Mouse (Mus musculus) gastrocnemius, adult 2 months (tissue): ENCODE data around the gene Klc1. TPM values are rescaled to one million over a fixed set of nuclear protein-coding genes. Genes with fewer than 3 reads are reported as not detected.

ENCODE experiments used
- DNase-seq: peaks from one replicate; pipeline ENCODE4 v3.0.0; 2022
- H3K27ac ChIP-seq: fragments of 200-600 bp; 2 replicates; pipeline ENCODE4 v1.8.1; 2022; ENCODE audit warnings: mild to moderate bottlenecking
- H3K4me3 ChIP-seq: fragments of 200-600 bp; 2 replicates; pipeline ENCODE4 v1.8.1; 2022; ENCODE audit warnings: mild to moderate bottlenecking, moderate library complexity
- CTCF ChIP-seq: fragments of 200-600 bp; IDR thresholded peaks from 2 replicates; pipeline ENCODE4 v1.8.1; 2022; ENCODE audit warnings: antibody characterized with exemption, mild to moderate bottlenecking, moderate library complexity
- intact Hi-C: fragments of 180-260 bp; cut with DNase I; formaldehyde crosslinking; loops from one replicate; pipeline ENCODE4 v1.15.1; 2025
- total RNA-seq, 2 experiments: library from RNA; stranded (reverse); gene quantifications; 2 replicates each; pipeline ENCODE4 v1.2.3; 2021

Klc1 gene
- total RNA-seq, 2 experiments from 2014 or later: 61.5 to 75.9 TPM

GRCm38 (mm10) chr12:111747421-111747820 is 11.2 kb upstream of the Klc1 start:
- intact Hi-C loops: loop anchor here (10.0 kb wide), 1 partner anchor 207 kb away; no protein-coding TSS in a partner anchor
- Histone ChIP-seq H3K27ac (no peak overlapping the region), H3K4me3 (no peak overlapping the region)
- no peak for TF ChIP-seq CTCF
- no peak for DNase-seq

DNA sequence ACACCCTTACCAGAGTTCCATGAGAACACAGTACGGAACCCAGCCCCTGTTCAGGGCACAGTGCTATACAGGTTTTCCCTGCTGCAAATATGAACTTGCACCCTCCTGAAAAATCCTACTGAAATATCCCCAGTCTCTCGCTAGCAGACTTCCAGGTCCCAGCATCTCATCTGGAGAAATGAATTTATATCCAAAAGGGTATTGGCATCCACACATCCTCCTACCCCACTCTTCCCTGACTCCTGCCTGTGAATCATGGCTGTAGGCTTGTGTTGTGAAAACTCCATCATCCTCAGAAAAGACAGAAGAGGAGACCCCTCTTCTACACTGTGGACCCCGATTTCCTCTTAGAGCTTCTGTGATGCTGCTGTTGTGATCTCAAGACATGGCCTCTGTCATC is 7.9 kb upstream of the Klc1 start:
- no peak for TF ChIP-seq CTCF
- intact Hi-C loops: no loop called here
- no peak overlapping the region for H3K27ac ChIP-seq
- H3K4me3 ChIP-seq: no peak overlapping the region
- no peak for DNase-seq

- no peak overlapping the region for H3K4me3 ChIP-seq
- intact Hi-C loops: no loop called here
- H3K27ac ChIP-seq: peak overlapping the region; percentile 48
- no peak for TF ChIP-seq CTCF
- no peak for DNase-seq
These were observed 6.2 kb upstream of the Klc1 start for GRCm38 (mm10) chr12:111752491-111752890.

DNA sequence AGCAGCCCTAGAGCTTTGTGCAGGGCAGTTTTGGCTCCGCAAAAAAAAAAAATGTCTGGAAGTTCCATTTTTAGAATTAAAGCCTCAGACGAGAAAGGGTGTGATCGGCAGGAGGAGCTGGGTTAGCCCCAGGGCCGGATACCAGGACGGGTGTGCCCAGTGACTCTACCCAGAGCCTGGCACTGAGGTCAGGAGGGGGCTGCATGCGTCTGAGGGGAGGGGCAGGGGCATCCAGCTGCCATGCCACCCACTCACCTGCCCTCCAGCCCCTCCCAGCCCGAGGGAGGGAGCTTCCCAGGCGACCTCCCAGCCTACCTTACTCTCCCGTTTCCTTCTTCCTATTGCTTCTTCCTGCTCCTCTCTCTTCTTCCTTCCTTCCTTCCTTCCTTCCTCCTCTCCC is 5.3 kb upstream of the Klc1 start:
- peak overlapping the region; percentile 48 for H3K27ac ChIP-seq
- TF ChIP-seq CTCF: no peak
- DNase-seq: no peak
- peak overlapping the region; percentile 43 for H3K4me3 ChIP-seq
- intact Hi-C loops: no loop called here

DNA sequence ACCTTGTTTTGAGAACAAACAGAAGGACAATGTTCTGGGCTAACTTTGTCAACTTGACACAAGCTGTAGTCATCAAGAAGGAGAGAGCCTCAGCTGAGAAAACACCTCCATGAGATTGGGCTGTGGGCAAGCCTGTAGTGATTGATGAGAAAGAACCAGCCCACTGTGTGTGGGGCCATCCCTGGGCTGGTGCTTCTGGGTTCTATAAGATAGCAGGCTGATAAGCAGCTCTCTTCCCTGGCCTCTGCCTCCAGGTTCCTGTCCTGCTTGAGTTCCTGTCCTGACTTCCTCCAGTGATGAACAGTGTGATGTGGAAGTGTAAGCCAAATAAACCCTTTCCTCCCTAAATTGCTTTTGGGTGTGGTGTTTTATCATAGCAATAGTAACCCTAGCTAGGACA is 3.9 kb upstream of the Klc1 start:
- no peak overlapping the region for H3K4me3 ChIP-seq
- no peak for TF ChIP-seq CTCF
- 0 out of 2 replicates have a peak overlapping the region, but pooled peaks have one; percentile 9 for H3K27ac ChIP-seq
- intact Hi-C loops: loop anchor here (5.0 kb wide), 1 partner anchor 38 kb away; no protein-coding TSS in a partner anchor
- DNase-seq: no peak

- peak; percentile 8 for DNase-seq
- TF ChIP-seq CTCF: no peak
- intact Hi-C loops: loop anchor here (5.0 kb wide), 1 partner anchor 37 kb away; no protein-coding TSS in a partner anchor
- H3K4me3 ChIP-seq: no peak overlapping the region
- H3K27ac ChIP-seq: 0 out of 2 replicates have a peak overlapping the region, but pooled peaks have one; percentile 9
These were observed 3.4 kb upstream of the Klc1 start for GRCm38 (mm10) chr12:111755231-111755630.

DNA sequence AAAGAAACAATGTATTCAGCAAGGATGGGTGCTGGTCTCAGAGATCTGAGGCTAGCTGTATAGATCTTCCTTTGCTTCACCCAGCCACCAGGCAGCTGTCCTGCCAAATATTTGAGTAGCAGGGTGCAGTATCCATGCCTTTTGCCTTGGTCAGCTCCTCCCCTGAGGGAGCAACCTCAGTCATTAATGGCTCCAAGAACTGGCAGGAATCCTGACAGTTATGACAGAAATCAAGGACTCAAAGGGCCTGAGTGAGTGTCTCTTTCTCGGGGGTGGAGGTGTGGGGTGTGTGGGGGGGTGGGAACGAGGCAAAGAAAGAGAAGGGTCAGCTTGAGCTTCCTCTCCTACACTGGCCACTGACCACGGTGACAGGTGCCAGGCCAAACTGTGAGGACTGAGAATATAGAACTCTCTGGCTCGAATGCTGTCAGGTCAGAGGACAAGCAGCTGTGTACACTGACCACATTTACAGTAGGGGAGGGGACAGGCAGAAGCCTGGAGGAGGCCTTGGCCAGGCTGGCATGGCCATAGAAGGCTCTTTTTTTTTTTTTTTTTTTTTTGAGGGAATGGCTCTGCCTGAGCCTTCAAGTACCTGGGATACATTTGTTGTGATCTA is 2.5 kb upstream of the Klc1 start:
- intact Hi-C loops: loop anchor here (5.0 kb wide), 1 partner anchor 36 kb away; no protein-coding TSS in a partner anchor
- H3K27ac ChIP-seq: peak overlapping the region; percentile 43; the same call in 1 of the 2 replicates
- no peak for TF ChIP-seq CTCF
- no peak for DNase-seq
- H3K4me3 ChIP-seq: no peak overlapping the region

DNA sequence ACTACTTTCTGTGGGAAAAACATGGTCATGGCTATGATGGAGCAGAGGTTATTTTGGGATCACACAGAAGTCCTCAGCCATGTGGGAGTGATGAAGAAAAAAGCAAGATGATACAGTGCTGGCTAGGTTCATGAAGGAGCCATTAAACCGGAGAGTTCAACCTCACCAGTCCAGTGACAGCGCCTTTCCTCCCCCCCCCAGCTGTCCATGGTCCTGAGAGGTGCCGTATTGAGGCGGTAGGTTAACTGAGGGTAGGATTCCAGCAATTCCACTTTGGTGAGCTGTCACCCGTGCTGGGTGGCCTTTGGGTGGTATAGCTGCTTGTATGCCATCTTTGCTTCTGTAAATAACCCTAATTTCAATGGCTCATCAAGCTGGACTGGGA is 2.0 kb upstream of the Klc1 start:
- peak; percentile 43 for DNase-seq
- intact Hi-C loops: loop anchor here (5.0 kb wide), 1 partner anchor 36 kb away; no protein-coding TSS in a partner anchor
- TF ChIP-seq CTCF: no peak
- H3K27ac ChIP-seq: peak overlapping the region; percentile 43; the same call in 1 of the 2 replicates
- H3K4me3 ChIP-seq: no peak overlapping the region

DNA sequence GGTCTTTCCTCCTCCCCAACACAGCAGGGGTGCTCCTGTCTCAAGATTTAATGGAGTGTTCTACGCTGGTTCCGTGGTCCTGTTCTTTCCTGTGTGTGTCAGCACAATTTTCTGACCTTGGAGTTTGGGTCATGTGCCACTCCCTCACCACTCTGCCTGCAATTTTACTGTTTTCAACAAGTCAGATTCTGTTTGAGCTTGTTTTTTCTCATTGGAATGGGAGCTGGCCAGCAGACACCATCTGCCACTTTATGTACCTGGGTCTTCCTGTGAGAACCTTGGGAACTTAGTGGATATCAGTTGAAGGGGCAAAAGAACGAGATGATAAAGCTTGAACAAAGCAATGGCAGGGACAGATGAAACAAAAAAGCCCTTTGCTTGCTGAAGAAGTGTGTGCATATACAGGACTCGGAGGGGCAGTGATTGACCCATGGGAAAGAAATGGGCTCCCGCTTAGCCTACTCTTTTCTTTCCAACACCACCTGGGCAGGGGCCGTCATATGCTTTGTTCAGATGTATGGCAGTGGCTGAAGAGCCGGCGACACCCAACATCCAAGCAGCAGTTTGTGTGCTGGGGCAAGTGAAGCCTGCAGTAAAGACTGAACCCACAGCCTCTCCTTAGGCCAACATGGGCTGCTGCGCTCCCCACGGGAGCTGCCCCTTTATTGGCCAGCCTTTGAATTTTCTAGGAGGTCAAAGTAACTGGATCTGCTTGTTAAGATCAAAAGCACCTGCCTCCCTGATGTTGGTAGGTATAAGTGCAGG is 906 bp upstream of the Klc1 start:
- no peak for TF ChIP-seq CTCF
- intact Hi-C loops: loop anchor here (5.0 kb wide), 1 partner anchor 35 kb away; no protein-coding TSS in a partner anchor
- no peak for DNase-seq
- Histone ChIP-seq H3K27ac (peak overlapping the region; percentile 97), H3K4me3 (peak overlapping the region; percentile 77)

- peak overlapping the region; percentile 97 for H3K27ac ChIP-seq
- peak overlapping the region; percentile 77 for H3K4me3 ChIP-seq
- intact Hi-C loops: loop anchor here (5.0 kb wide), 1 partner anchor 33 kb away; no protein-coding TSS in a partner anchor
- no peak for TF ChIP-seq CTCF
- peak; percentile 86 for DNase-seq
These were observed 770 bp downstream of the Klc1 start for GRCm38 (mm10) chr12:111759176-111760061.

DNA sequence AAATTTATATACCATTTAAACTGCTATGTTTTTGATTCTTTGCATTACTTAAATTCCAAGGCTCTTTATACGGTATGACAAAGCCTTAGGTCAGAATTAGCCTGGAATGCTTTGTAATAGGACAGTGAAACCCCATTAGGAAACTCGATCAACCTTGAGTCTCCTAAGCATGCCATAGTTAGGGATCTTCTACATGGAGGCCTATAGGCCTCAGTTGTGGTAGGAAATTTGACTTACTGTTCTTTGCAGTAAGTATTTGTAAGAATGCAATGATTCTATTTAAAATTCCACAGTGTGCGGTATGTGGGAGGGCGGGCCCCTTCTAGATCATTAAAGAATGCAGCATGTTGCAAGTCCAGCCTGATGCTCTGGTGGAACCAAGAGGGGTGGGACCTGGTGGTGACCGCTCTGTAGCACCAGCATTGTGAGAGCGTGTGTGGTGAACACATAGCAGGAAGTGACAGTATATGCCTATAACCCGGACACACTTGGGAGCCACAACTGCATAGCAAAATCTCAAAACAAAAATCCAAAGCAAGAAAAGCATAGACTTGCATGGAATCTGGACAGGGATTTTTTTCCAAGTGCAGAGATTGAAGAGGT is 1.8 kb downstream of the Klc1 start:
- H3K4me3 ChIP-seq: peak overlapping the region; percentile 77
- H3K27ac ChIP-seq: peak overlapping the region; percentile 97; the same call in 1 of the 2 replicates
- intact Hi-C loops: no loop called here
- no peak for DNase-seq
- TF ChIP-seq CTCF: no peak

DNA sequence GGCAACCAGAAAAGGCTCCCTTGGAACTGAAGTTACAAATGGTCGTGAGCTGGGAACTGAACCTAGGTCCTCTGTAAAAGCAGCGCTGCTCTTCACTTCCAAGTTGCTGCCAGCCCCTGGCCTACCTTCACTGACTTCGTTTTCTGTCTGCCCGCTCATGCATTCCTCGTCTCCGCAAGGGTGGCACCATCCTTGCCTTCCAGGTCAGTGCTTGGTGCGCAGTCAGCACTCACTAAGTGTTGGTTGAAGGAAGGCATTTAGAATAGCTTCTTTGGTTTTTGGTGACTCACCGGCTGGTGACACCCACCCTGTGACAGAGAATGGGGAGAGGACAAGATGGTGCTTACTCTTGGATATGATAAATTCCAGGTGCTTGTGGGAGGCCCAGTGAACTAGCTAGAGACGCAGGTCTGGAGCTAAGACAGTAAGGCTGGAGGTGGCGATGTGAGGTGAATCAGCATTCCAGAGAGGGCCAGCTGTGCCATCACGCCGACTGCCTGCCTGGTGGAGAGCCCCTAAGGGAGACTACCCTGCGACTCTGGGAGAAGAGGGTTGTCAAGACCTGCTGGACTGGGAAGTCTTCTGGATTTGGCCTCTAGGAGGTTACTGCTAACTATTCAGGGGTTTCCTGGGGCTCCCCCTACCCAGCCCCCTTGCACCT is 4.1 kb downstream of the Klc1 start:
- Histone ChIP-seq H3K4me3 (no peak overlapping the region), H3K27ac (no peak overlapping the region)
- no peak for TF ChIP-seq CTCF
- intact Hi-C loops: no loop called here
- DNase-seq: no peak
